ENCODE assay signal across 10 mouse cellular contexts in genomic region chr6:72346261-72346660, GRCm38 (mm10). TPM values are rescaled to one million over a fixed set of nuclear protein-coding genes. Genes with fewer than 3 reads are reported as not detected.
A peak's percentile ranks its signal among the peaks of the same experiment; 100 is the strongest.
DNase-seq lines count a peak whose midpoint lies in the region; ATAC-seq and TF ChIP-seq lines count a peak whose summit lies in the region.
"Had no signal": no experiment of that assay in that cellular context is flagged by ENCODE, and none has a peak within 500 bp of the region (broad histone marks: within the 10 kb centered on the region; RNA-seq: fewer than 3 reads in every experiment).

No protein-coding gene starts in this region.

- no peak overlapping the region for H3K27ac ChIP-seq in hindbrain, embryonic 10.5 days
- H3K27ac ChIP-seq in hindbrain, embryonic 16.5 days (ENCODE audit: low read depth, low read length): no peak overlapping the region
- no peak overlapping the region for H3K27ac ChIP-seq in hindbrain, postnatal 0 days
- no peak overlapping the region for H3K27ac ChIP-seq in midbrain, embryonic 13.5 days

- H3K9me3 ChIP-seq in hindbrain, embryonic 10.5 days: no peaks in the 10 kb centered on the region
- H3K9me3 ChIP-seq in hindbrain, embryonic 16.5 days (ENCODE audit: control insufficient read depth, low read length): no peaks in the 10 kb centered on the region
- H3K9me3 ChIP-seq in hindbrain, postnatal 0 days (ENCODE audit: low read length): no peaks in the 10 kb centered on the region
- no peaks in the 10 kb centered on the region for H3K9me3 ChIP-seq in midbrain, embryonic 13.5 days

- H3K4me2 ChIP-seq in hindbrain, embryonic 16.5 days (ENCODE audit: low read length): no peak overlapping the region; the same call in 1 of the 2 replicates
- peak overlapping the region; percentile 66; the same call in 1 of the 2 replicates for H3K4me2 ChIP-seq in hindbrain, postnatal 0 days (ENCODE audit: low read depth, low read length)
- peak overlapping the region; percentile 83 for H3K4me2 ChIP-seq in midbrain, embryonic 13.5 days (replicated peaks)

- H3K27me3 ChIP-seq in hindbrain, embryonic 10.5 days (ENCODE audit: insufficient read depth, poor library complexity, severe bottlenecking): no peaks in the 10 kb centered on the region
- H3K27me3 ChIP-seq in hindbrain, embryonic 16.5 days (replicated peaks; ENCODE audit: control insufficient read depth, insufficient read depth, low read length): no peaks in the 10 kb centered on the region
- H3K27me3 ChIP-seq in hindbrain, postnatal 0 days (ENCODE audit: insufficient read depth, low read length): no peaks in the 10 kb centered on the region
- H3K27me3 ChIP-seq in midbrain, embryonic 13.5 days: no peaks in the 10 kb centered on the region

- WGBS in hindbrain, embryonic 10.5 days: 84% methylated on average over 4 of the region's 4 CpGs
- WGBS in hindbrain, embryonic 16.5 days: 87% methylated on average over 4 of the region's 4 CpGs
- WGBS in hindbrain, postnatal 0 days: 94% methylated on average over 4 of the region's 4 CpGs
- WGBS in midbrain, embryonic 13.5 days: 86% methylated on average over 4 of the region's 4 CpGs

- H3K9ac ChIP-seq in hindbrain, embryonic 16.5 days (ENCODE audit: low read depth, low read length): no peak overlapping the region
- no peak overlapping the region for H3K9ac ChIP-seq in hindbrain, postnatal 0 days (replicated peaks; ENCODE audit: low read length)
- no peak overlapping the region for H3K9ac ChIP-seq in midbrain, embryonic 13.5 days (replicated peaks)

- peaks cover 40% of the 10 kb centered on the region for H3K36me3 ChIP-seq in hindbrain, embryonic 10.5 days
- H3K36me3 ChIP-seq in hindbrain, embryonic 16.5 days (ENCODE audit: control insufficient read depth, insufficient read depth, low read length): peaks cover 12% of the 10 kb centered on the region; the same call in 1 of the 2 replicates
- H3K36me3 ChIP-seq in hindbrain, postnatal 0 days (ENCODE audit: insufficient read depth, low read length): peaks cover 22% of the 10 kb centered on the region; the same call in 1 of the 2 replicates
- H3K36me3 ChIP-seq in midbrain, embryonic 13.5 days: peaks cover 31% of the 10 kb centered on the region

- H3K4me1 ChIP-seq in hindbrain, embryonic 10.5 days (replicated peaks): peaks cover 47% of the 10 kb centered on the region
- peaks cover 35% of the 10 kb centered on the region for H3K4me1 ChIP-seq in hindbrain, embryonic 16.5 days (ENCODE audit: control insufficient read depth, insufficient read depth, low read depth, low read length)
- peaks cover 16% of the 10 kb centered on the region for H3K4me1 ChIP-seq in hindbrain, postnatal 0 days (ENCODE audit: insufficient read depth, low read length)
- peaks cover 45% of the 10 kb centered on the region for H3K4me1 ChIP-seq in midbrain, embryonic 13.5 days (replicated peaks)

- no peak for DNase-seq in hindbrain, embryonic 10.5 days (ENCODE audit: low spot score)
- peak; percentile 15 for DNase-seq in c-Kit-negative CD71-positive TER-119-positive erythroid progenitor cells, embryonic 14.5 days (ENCODE audit: low read depth, low spot score)
- no peak for DNase-seq in hindbrain, postnatal 0 days (ENCODE audit: low spot score)
- no peak for DNase-seq in right cerebral cortex, postnatal 10 days (ENCODE audit: low spot score in 2 of 2)
- no peak for DNase-seq in embryo, embryonic 10 days (ENCODE audit: low spot score)
- DNase-seq in urinary bladder, adult 18-20 months (ENCODE audit: low spot score in 2 of 2): no peak
- DNase-seq: heart, adult 2 months; thymus, adult 18-20 months had no signal

- no peak for ATAC-seq in hindbrain, embryonic 16.5 days
- no peak for ATAC-seq in hindbrain, postnatal 0 days
- no peak for ATAC-seq in midbrain, embryonic 13.5 days

- peak overlapping the region; percentile 99; the same call in 1 of the 2 replicates for H3K4me3 ChIP-seq in hindbrain, embryonic 10.5 days
- no peak overlapping the region for H3K4me3 ChIP-seq in hindbrain, embryonic 16.5 days (ENCODE audit: low read length)
- no peak overlapping the region for H3K4me3 ChIP-seq in hindbrain, postnatal 0 days (ENCODE audit: low read length)
- H3K4me3 ChIP-seq in midbrain, embryonic 13.5 days (replicated peaks): peak overlapping the region; percentile 81; the same call in 1 of the 2 replicates

- peak; percentile 5; the same call in 1 of the 2 replicates for TF ChIP-seq CTCF in hindbrain, postnatal 0 days (IDR thresholded peaks at IDR 0.05; ENCODE audit: low read depth)

RNA-seq across cellular contexts. Expression of gene 0610030E20Rik, which starts 0.9 kb away (rescaled TPM):
- 25.5 and 27.8 TPM in 2 replicates for polyA plus RNA-seq in hindbrain, embryonic 10.5 days (2016; fragmentation: Nextera tagmentation; extraction: Ambion mirVana)
- 16.9 and 17.3 TPM in 2 replicates for polyA plus RNA-seq in hindbrain, embryonic 16.5 days (2015; fragmentation: Nextera tagmentation; extraction: Ambion mirVana)
- total RNA-seq in hindbrain, postnatal 0 days (2014; rRNA removed): 8.7 and 12.3 TPM in 2 replicates
- polyA plus RNA-seq in hindbrain, postnatal 0 days (2015; fragmentation: Nextera tagmentation; extraction: Ambion mirVana): 15.2 and 15.9 TPM in 2 replicates
- 21.7 and 23.9 TPM in 2 replicates for polyA plus RNA-seq in midbrain, embryonic 13.5 days (2015; fragmentation: Nextera tagmentation; extraction: Ambion mirVana)

RNA-seq across cellular contexts. Expression of gene Usp39, which starts 1.3 kb away (rescaled TPM):
- polyA plus RNA-seq in hindbrain, embryonic 10.5 days (2016; fragmentation: Nextera tagmentation; extraction: Ambion mirVana): 79.7 and 80.3 TPM in 2 replicates
- 34.2 and 40.3 TPM in 2 replicates for polyA plus RNA-seq in hindbrain, embryonic 16.5 days (2015; fragmentation: Nextera tagmentation; extraction: Ambion mirVana)
- total RNA-seq in hindbrain, postnatal 0 days (2014; rRNA removed): 59.3 and 64.6 TPM in 2 replicates
- 33.1 and 34.1 TPM in 2 replicates for polyA plus RNA-seq in hindbrain, postnatal 0 days (2015; fragmentation: Nextera tagmentation; extraction: Ambion mirVana)
- polyA plus RNA-seq in midbrain, embryonic 13.5 days (2015; fragmentation: Nextera tagmentation; extraction: Ambion mirVana): 51.5 and 53.4 TPM in 2 replicates

RNA-seq across cellular contexts. Expression of gene Tmem150a, which starts 9.0 kb away (rescaled TPM):
- polyA plus RNA-seq in hindbrain, embryonic 10.5 days (2016; fragmentation: Nextera tagmentation; extraction: Ambion mirVana): 5.7 and 7.0 TPM in 2 replicates
- 22.1 and 22.9 TPM in 2 replicates for polyA plus RNA-seq in hindbrain, embryonic 16.5 days (2015; fragmentation: Nextera tagmentation; extraction: Ambion mirVana)
- total RNA-seq in hindbrain, postnatal 0 days (2014; rRNA removed): 23.6 and 35.3 TPM in 2 replicates
- polyA plus RNA-seq in hindbrain, postnatal 0 days (2015; fragmentation: Nextera tagmentation; extraction: Ambion mirVana): 12.2 and 15.3 TPM in 2 replicates
- 10.3 and 11.5 TPM in 2 replicates for polyA plus RNA-seq in midbrain, embryonic 13.5 days (2015; fragmentation: Nextera tagmentation; extraction: Ambion mirVana)

RNA-seq across cellular contexts. Expression of gene Rnf181, which starts 20.5 kb away (rescaled TPM):
- 110 and 114 TPM in 2 replicates for polyA plus RNA-seq in hindbrain, embryonic 10.5 days (2016; fragmentation: Nextera tagmentation; extraction: Ambion mirVana)
- 127 and 137 TPM in 2 replicates for polyA plus RNA-seq in hindbrain, embryonic 16.5 days (2015; fragmentation: Nextera tagmentation; extraction: Ambion mirVana)
- 70.6 and 72.7 TPM in 2 replicates for total RNA-seq in hindbrain, postnatal 0 days (2014; rRNA removed)
- 128 and 134 TPM in 2 replicates for polyA plus RNA-seq in hindbrain, postnatal 0 days (2015; fragmentation: Nextera tagmentation; extraction: Ambion mirVana)
- 127 and 132 TPM in 2 replicates for polyA plus RNA-seq in midbrain, embryonic 13.5 days (2015; fragmentation: Nextera tagmentation; extraction: Ambion mirVana)

RNA-seq across cellular contexts. Expression of gene Vamp5, which starts 34.0 kb away (rescaled TPM):
- 13.6 and 15.8 TPM in 2 replicates for polyA plus RNA-seq in hindbrain, embryonic 10.5 days (2016; fragmentation: Nextera tagmentation; extraction: Ambion mirVana)
- polyA plus RNA-seq in hindbrain, embryonic 16.5 days (2015; fragmentation: Nextera tagmentation; extraction: Ambion mirVana): 16.2 and 20.1 TPM in 2 replicates
- 4.6 and 20.0 TPM in 2 replicates for total RNA-seq in hindbrain, postnatal 0 days (2014; rRNA removed)
- polyA plus RNA-seq in hindbrain, postnatal 0 days (2015; fragmentation: Nextera tagmentation; extraction: Ambion mirVana): 11.9 and 12.9 TPM in 2 replicates
- polyA plus RNA-seq in midbrain, embryonic 13.5 days (2015; fragmentation: Nextera tagmentation; extraction: Ambion mirVana): 14.5 and 15.9 TPM in 2 replicates

Comparison
In these comparisons a context has a peak if more than half of its experiments do, and no peak if none do; other contexts are left out.
1. H3K4me3 ChIP-seq: peak in hindbrain, embryonic 10.5 days (single experiment) and midbrain, embryonic 13.5 days (single experiment); none in hindbrain, embryonic 16.5 days (single experiment) and hindbrain, postnatal 0 days (single experiment).